Mouse (Mus musculus): ENCODE results near the gene Tcf7l1. TPM values are rescaled to one million over a fixed set of nuclear protein-coding genes. Genes with fewer than 3 reads are reported as not detected.

The Tcf7l1 gene
- total and polyA plus RNA-seq, 3 experiments: not detected

GRCm38 (mm10) chr6:72684260-72684805 is 104.7 kb downstream of the Tcf7l1 start:
- Histone ChIP-seq H3K27ac (ENCODE audit: control insufficient read depth, low read depth, low read length) (no peak overlapping the region), H3K36me3 (ENCODE audit: control insufficient read depth in 1 of 2, insufficient read depth in 2 of 2, low read length in 2 of 2) (no peaks in the 10 kb centered on the region), H3K4me3 (ENCODE audit: control insufficient read depth in 1 of 2, insufficient read depth in 1 of 2, low read depth in 2 of 2, low read length in 2 of 2) (no peak overlapping the region), H3K9ac (ENCODE audit: control insufficient read depth, low read depth, low read length, poor library complexity, severe bottlenecking) (no peak overlapping the region), H3K27me3 (ENCODE audit: control insufficient read depth in 1 of 2, insufficient read depth in 2 of 2, low read length in 2 of 2) (peaks cover 6 to 8% of the 10 kb centered on the region in 2 experiments; a peak in 3 of 4 replicates), H3K4me1 (ENCODE audit: control insufficient read depth in 1 of 2, insufficient read depth in 2 of 2, low read length in 2 of 2) (no peaks in the 10 kb centered on the region), H3K79me2 (ENCODE audit: control insufficient read depth, insufficient read depth, low read length, poor library complexity) (no peaks in the 10 kb centered on the region), H3K9me3 (replicated peaks; ENCODE audit: insufficient read depth, low read length) (no peaks in the 10 kb centered on the region)
- DNase-seq (ENCODE audit: low read depth, low spot score): no peak
- TF ChIP-seq USF1 (IDR thresholded peaks at IDR 0.05; ENCODE audit: low read depth, low read length): no peak
- TF ChIP-seq POLR2A (IDR thresholded peaks at IDR 0.05; ENCODE audit: control insufficient read depth in 1 of 2, insufficient read depth in 1 of 2, low read depth in 1 of 2, low read length in 2 of 2, poor library complexity in 1 of 2): no peak
- no peak for TF ChIP-seq UBTF (IDR thresholded peaks at IDR 0.05; ENCODE audit: borderline replicate concordance, insufficient read depth, low read depth, low read length)
- no peak for TF ChIP-seq POLR2AphosphoS5 (IDR thresholded peaks at IDR 0.05; ENCODE audit: borderline replicate concordance, low read depth, low read length)
- TF ChIP-seq MYC (IDR thresholded peaks at IDR 0.05; ENCODE audit: low read depth, low read length): no peak
- no peak for TF ChIP-seq MAZ (IDR thresholded peaks at IDR 0.05; ENCODE audit: low read depth, low read length)
- TF ChIP-seq RAD21 (IDR thresholded peaks at IDR 0.05; ENCODE audit: low read depth, low read length): no peak
- TF ChIP-seq SMC3 (IDR thresholded peaks at IDR 0.05; ENCODE audit: low read depth, low read length): no peak
- TF ChIP-seq GATA1 (IDR thresholded peaks at IDR 0.05; ENCODE audit: low read depth, low read length): no peak
- no peak for TF ChIP-seq HCFC1 (IDR thresholded peaks at IDR 0.05; ENCODE audit: low read depth, low read length)
- TF ChIP-seq MAX (IDR thresholded peaks at IDR 0.05; ENCODE audit: low read length): no peak
- no peak for TF ChIP-seq ZMIZ1 (IDR thresholded peaks at IDR 0.05; ENCODE audit: low read depth, low read length)
- no peak for TF ChIP-seq NRF1 (IDR thresholded peaks at IDR 0.05; ENCODE audit: insufficient read depth, low read depth, low read length, poor library complexity, severe bottlenecking)
- TF ChIP-seq TBP (IDR thresholded peaks at IDR 0.05; ENCODE audit: low read depth, low read length): no peak
- no peak for TF ChIP-seq ZKSCAN1 (IDR thresholded peaks at IDR 0.05; ENCODE audit: low read depth, low read length)
- no peak for TF ChIP-seq JUND (IDR thresholded peaks at IDR 0.05; ENCODE audit: low read depth, low read length)

GRCm38 (mm10) chr6:72682238-72682637 is 106.8 kb downstream of the Tcf7l1 start:
- Histone ChIP-seq H3K27ac (ENCODE audit: control insufficient read depth, low read depth, low read length) (no peak overlapping the region), H3K79me2 (ENCODE audit: control insufficient read depth, insufficient read depth, low read length, poor library complexity) (no peaks in the 10 kb centered on the region), H3K27me3 (ENCODE audit: control insufficient read depth in 1 of 2, insufficient read depth in 2 of 2, low read length in 2 of 2) (peaks cover 6 to 8% of the 10 kb centered on the region in 2 experiments; a peak in 3 of 4 replicates), H3K4me1 (ENCODE audit: control insufficient read depth in 1 of 2, insufficient read depth in 2 of 2, low read length in 2 of 2) (no peaks in the 10 kb centered on the region), H3K9me3 (replicated peaks; ENCODE audit: insufficient read depth, low read length) (no peaks in the 10 kb centered on the region), H3K36me3 (ENCODE audit: control insufficient read depth in 1 of 2, insufficient read depth in 2 of 2, low read length in 2 of 2) (no peaks in the 10 kb centered on the region), H3K9ac (ENCODE audit: control insufficient read depth, low read depth, low read length, poor library complexity, severe bottlenecking) (no peak overlapping the region), H3K4me3 (ENCODE audit: control insufficient read depth in 1 of 2, insufficient read depth in 1 of 2, low read depth in 2 of 2, low read length in 2 of 2) (no peak overlapping the region)
- no peak for TF ChIP-seq ZNF384 (IDR thresholded peaks at IDR 0.05; ENCODE audit: low read depth, low read length)
- no peak for TF ChIP-seq MAX (IDR thresholded peaks at IDR 0.05; ENCODE audit: low read length)
- no peak for TF ChIP-seq HCFC1 (IDR thresholded peaks at IDR 0.05; ENCODE audit: low read depth, low read length)
- TF ChIP-seq TCF12 (IDR thresholded peaks at IDR 0.05; ENCODE audit: low read depth, low read length): no peak
- TF ChIP-seq NRF1 (IDR thresholded peaks at IDR 0.05; ENCODE audit: insufficient read depth, low read depth, low read length, poor library complexity, severe bottlenecking): no peak
- TF ChIP-seq MAZ (IDR thresholded peaks at IDR 0.05; ENCODE audit: low read depth, low read length): no peak
- TF ChIP-seq MXI1 (IDR thresholded peaks at IDR 0.05; ENCODE audit: low read depth, low read length): no peak
- TF ChIP-seq UBTF (IDR thresholded peaks at IDR 0.05; ENCODE audit: borderline replicate concordance, insufficient read depth, low read depth, low read length): no peak
- TF ChIP-seq POLR2AphosphoS2 (IDR thresholded peaks at IDR 0.05; ENCODE audit: low read length): no peak
- no peak for TF ChIP-seq USF1 (IDR thresholded peaks at IDR 0.05; ENCODE audit: low read depth, low read length)
- TF ChIP-seq SMC3 (IDR thresholded peaks at IDR 0.05; ENCODE audit: low read depth, low read length): no peak
- no peak for TF ChIP-seq SIN3A (IDR thresholded peaks at IDR 0.05; ENCODE audit: low read length)
- TF ChIP-seq NELFE (IDR thresholded peaks at IDR 0.05; ENCODE audit: low read depth, low read length): no peak
- TF ChIP-seq ZKSCAN1 (IDR thresholded peaks at IDR 0.05; ENCODE audit: low read depth, low read length): no peak
- no peak for TF ChIP-seq CHD2 (IDR thresholded peaks at IDR 0.05; ENCODE audit: low read length)
- no peak for TF ChIP-seq JUND (IDR thresholded peaks at IDR 0.05; ENCODE audit: low read depth, low read length)
- no peak for TF ChIP-seq KAT2A (conservative IDR thresholded peaks at IDR 0.05; ENCODE audit: low read depth, low read length)
- no peak for DNase-seq (ENCODE audit: low read depth, low spot score)
